Comparison of ENCODE assay signal across 10 mouse cellular contexts in the genomic region with DNA sequence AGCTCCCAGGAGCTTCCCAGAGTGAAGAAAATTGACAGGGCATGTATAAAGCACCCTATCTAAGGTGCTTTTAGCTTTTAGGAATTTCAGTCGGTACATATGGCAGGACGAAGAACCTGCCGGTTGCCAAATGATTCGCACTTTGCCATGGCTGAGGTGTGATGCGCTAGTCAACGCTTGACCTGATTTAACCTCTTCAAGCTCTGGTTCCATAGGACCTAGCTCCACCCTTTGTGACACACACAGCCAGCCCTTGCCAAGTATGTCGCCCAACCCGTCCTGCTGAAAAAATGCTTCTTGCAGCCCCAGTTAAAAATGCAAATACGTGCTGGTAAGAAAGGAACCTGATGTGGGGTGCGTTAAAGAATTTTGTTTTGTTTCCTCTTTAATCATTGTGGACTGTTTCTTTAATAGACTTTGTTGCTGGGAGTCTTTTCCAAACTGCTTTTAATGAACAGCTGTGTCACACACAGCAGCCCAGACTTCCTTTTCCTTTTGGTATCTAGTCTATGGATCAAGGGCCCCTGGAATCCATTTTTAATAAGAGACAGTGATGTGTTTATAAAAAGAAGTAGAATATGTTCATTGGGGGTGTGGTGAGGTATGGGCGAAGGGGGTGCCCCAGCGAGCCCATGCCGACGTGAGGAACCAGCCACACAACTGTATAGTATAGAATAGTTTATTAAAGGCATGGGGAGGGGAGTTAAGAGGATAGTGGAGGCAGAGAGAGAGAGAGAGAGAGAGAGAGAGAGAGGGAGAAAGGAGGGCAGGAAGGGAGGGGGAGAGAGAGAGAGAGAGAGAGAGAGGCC. TPM values are rescaled to one million over a fixed set of nuclear protein-coding genes. Genes with fewer than 3 reads are reported as not detected.
DNase-seq lines count a peak whose midpoint lies in the region; ATAC-seq and TF ChIP-seq lines count a peak whose summit lies in the region.
"Had no signal": no experiment of that assay in that cellular context is flagged by ENCODE, and none has a peak within 500 bp of the region (broad histone marks: within the 10 kb centered on the region; RNA-seq: fewer than 3 reads in every experiment).

No protein-coding gene starts in this region.

- no peak overlapping the region for H3K9ac ChIP-seq in midbrain, embryonic 12.5 days (replicated peaks)
- no peak overlapping the region for H3K9ac ChIP-seq in midbrain, embryonic 16.5 days (ENCODE audit: low read depth, low read length)
- H3K9ac ChIP-seq in hindbrain, postnatal 0 days (replicated peaks; ENCODE audit: low read length) = no peak overlapping the region
- H3K9ac ChIP-seq in neural tube, embryonic 13.5 days = no peak overlapping the region
- no peak overlapping the region for H3K9ac ChIP-seq in forebrain, embryonic 11.5 days (ENCODE audit: low read length)

- 81% methylated on average over 14 of the region's 14 CpGs for WGBS in midbrain, embryonic 12.5 days
- 83% methylated on average over 14 of the region's 14 CpGs for WGBS in midbrain, embryonic 16.5 days
- WGBS in hindbrain, postnatal 0 days = 77% methylated on average over 14 of the region's 14 CpGs
- WGBS in limb, embryonic 10.5 days = 81% methylated on average over 14 of the region's 14 CpGs
- WGBS in neural tube, embryonic 13.5 days = 73% methylated on average over 14 of the region's 14 CpGs
- 80% methylated on average over 14 of the region's 14 CpGs for WGBS in forebrain, embryonic 11.5 days

- H3K36me3 ChIP-seq in midbrain, embryonic 12.5 days = no peaks in the 10 kb centered on the region
- H3K36me3 ChIP-seq in midbrain, embryonic 16.5 days (ENCODE audit: control insufficient read depth, insufficient read depth, low read length) = no peaks in the 10 kb centered on the region
- H3K36me3 ChIP-seq in hindbrain, postnatal 0 days (ENCODE audit: insufficient read depth, low read length) = no peaks in the 10 kb centered on the region
- H3K36me3 ChIP-seq in limb, embryonic 10.5 days = peaks cover 4% of the 10 kb centered on the region
- no peaks in the 10 kb centered on the region for H3K36me3 ChIP-seq in neural tube, embryonic 13.5 days
- H3K36me3 ChIP-seq in forebrain, embryonic 11.5 days (ENCODE audit: control insufficient read depth, insufficient read depth, low read length) = no peaks in the 10 kb centered on the region

- no peaks in the 10 kb centered on the region for H3K9me3 ChIP-seq in midbrain, embryonic 12.5 days
- H3K9me3 ChIP-seq in midbrain, embryonic 16.5 days (replicated peaks; ENCODE audit: control insufficient read depth, low read length, poor library complexity, severe bottlenecking) = no peaks in the 10 kb centered on the region
- H3K9me3 ChIP-seq in hindbrain, postnatal 0 days (ENCODE audit: low read length) = no peaks in the 10 kb centered on the region
- H3K9me3 ChIP-seq in limb, embryonic 10.5 days (replicated peaks) = no peaks in the 10 kb centered on the region
- H3K9me3 ChIP-seq in neural tube, embryonic 13.5 days = no peaks in the 10 kb centered on the region
- H3K9me3 ChIP-seq in forebrain, embryonic 11.5 days (ENCODE audit: control insufficient read depth, low read length) = no peaks in the 10 kb centered on the region

- DNase-seq in hindbrain, postnatal 0 days (ENCODE audit: low spot score) = no peak
- DNase-seq in limb, embryonic 10.5 days (ENCODE audit: low spot score) = no peak
- DNase-seq in thymus, postnatal 14 days = no peak
- no peak for DNase-seq in left cerebral cortex, adult 18-20 months (ENCODE audit: low spot score in 2 of 2)
- no peak for DNase-seq in forebrain, embryonic 11.5 days (ENCODE audit: low spot score)

- H3K4me3 ChIP-seq in midbrain, embryonic 12.5 days = no peak overlapping the region
- no peak overlapping the region for H3K4me3 ChIP-seq in midbrain, embryonic 16.5 days (ENCODE audit: low read depth, low read length)
- no peak overlapping the region for H3K4me3 ChIP-seq in hindbrain, postnatal 0 days (ENCODE audit: low read length)
- H3K4me3 ChIP-seq in limb, embryonic 10.5 days = peak overlapping the region; percentile 30; the same call in 1 of the 2 replicates
- no peak overlapping the region for H3K4me3 ChIP-seq in neural tube, embryonic 13.5 days
- H3K4me3 ChIP-seq in forebrain, embryonic 11.5 days (ENCODE audit: low read depth, low read length) = no peak overlapping the region
- H3K4me3 ChIP-seq: erythroblast, embryonic 14.5 days had no signal

- H3K27ac ChIP-seq in midbrain, embryonic 12.5 days (replicated peaks) = no peak overlapping the region
- no peak overlapping the region for H3K27ac ChIP-seq in midbrain, embryonic 16.5 days (ENCODE audit: low read length)
- H3K27ac ChIP-seq in hindbrain, postnatal 0 days = no peak overlapping the region
- peak overlapping the region; percentile 75 for H3K27ac ChIP-seq in limb, embryonic 10.5 days
- no peak overlapping the region for H3K27ac ChIP-seq in neural tube, embryonic 13.5 days (replicated peaks)
- H3K27ac ChIP-seq in forebrain, embryonic 11.5 days (ENCODE audit: low read depth, low read length) = no peak overlapping the region

- H3K27me3 ChIP-seq in midbrain, embryonic 12.5 days = no peaks in the 10 kb centered on the region
- H3K27me3 ChIP-seq in midbrain, embryonic 16.5 days (ENCODE audit: control insufficient read depth, insufficient read depth, low read depth, low read length) = no peaks in the 10 kb centered on the region
- H3K27me3 ChIP-seq in hindbrain, postnatal 0 days (ENCODE audit: insufficient read depth, low read length) = no peaks in the 10 kb centered on the region
- no peaks in the 10 kb centered on the region for H3K27me3 ChIP-seq in limb, embryonic 10.5 days (ENCODE audit: low read depth, poor library complexity, severe bottlenecking)
- no peaks in the 10 kb centered on the region for H3K27me3 ChIP-seq in neural tube, embryonic 13.5 days
- H3K27me3 ChIP-seq in forebrain, embryonic 11.5 days (ENCODE audit: control insufficient read depth, insufficient read depth, low read length) = no peaks in the 10 kb centered on the region
- H3K27me3 ChIP-seq: Patski had no signal

- 0 out of 2 replicates have a peak overlapping the region, but pooled peaks have one; percentile 8 for H3K4me2 ChIP-seq in midbrain, embryonic 12.5 days (replicated peaks)
- H3K4me2 ChIP-seq in midbrain, embryonic 16.5 days (ENCODE audit: low read length) = no peak overlapping the region
- H3K4me2 ChIP-seq in hindbrain, postnatal 0 days (ENCODE audit: low read depth, low read length) = no peak overlapping the region
- H3K4me2 ChIP-seq in neural tube, embryonic 13.5 days = peak overlapping the region; percentile 36
- H3K4me2 ChIP-seq in forebrain, embryonic 11.5 days (ENCODE audit: low read depth, low read length, severe bottlenecking) = no peak overlapping the region

- no peak for ATAC-seq in midbrain, embryonic 12.5 days (ENCODE audit: low FRiP score, low read depth)
- ATAC-seq in midbrain, embryonic 16.5 days = no peak
- ATAC-seq in hindbrain, postnatal 0 days = 0 out of 2 replicates have a peak, but pooled peaks have one; percentile 4
- ATAC-seq in neural tube, embryonic 13.5 days (ENCODE audit: low read depth) = no peak
- ATAC-seq in forebrain, embryonic 11.5 days (replicated peaks; ENCODE audit: low FRiP score) = no peak
- ATAC-seq: Patski had no signal

- no peak for TF ChIP-seq CTCF in hindbrain, postnatal 0 days (IDR thresholded peaks at IDR 0.05; ENCODE audit: low read depth)

- peaks cover 3% of the 10 kb centered on the region; the same call in 1 of the 2 replicates for H3K4me1 ChIP-seq in midbrain, embryonic 12.5 days
- H3K4me1 ChIP-seq in midbrain, embryonic 16.5 days (ENCODE audit: control insufficient read depth, insufficient read depth, low read length) = no peaks in the 10 kb centered on the region
- H3K4me1 ChIP-seq in hindbrain, postnatal 0 days (ENCODE audit: insufficient read depth, low read length) = no peaks in the 10 kb centered on the region
- peaks cover 28% of the 10 kb centered on the region for H3K4me1 ChIP-seq in limb, embryonic 10.5 days
- H3K4me1 ChIP-seq in neural tube, embryonic 13.5 days (replicated peaks) = peaks cover 5% of the 10 kb centered on the region
- no peaks in the 10 kb centered on the region; the same call in 1 of the 2 replicates for H3K4me1 ChIP-seq in forebrain, embryonic 11.5 days (replicated peaks; ENCODE audit: control insufficient read depth, insufficient read depth, low read length)

RNA-seq across cellular contexts. Expression of gene Cpm, which starts 34.0 kb away (rescaled TPM):
- polyA plus RNA-seq in midbrain, embryonic 12.5 days (2016; fragmentation: Nextera tagmentation; extraction: Ambion mirVana) = 3.7 and 4.2 TPM in 2 replicates
- polyA plus RNA-seq in midbrain, embryonic 16.5 days (2015; fragmentation: Nextera tagmentation; extraction: Ambion mirVana) = 13.5 and 14.3 TPM in 2 replicates
- 0.75 and 2.4 TPM in 2 replicates for total RNA-seq in hindbrain, postnatal 0 days (2014; rRNA removed)
- 2.3 and 3.1 TPM in 2 replicates for polyA plus RNA-seq in hindbrain, postnatal 0 days (2015; fragmentation: Nextera tagmentation; extraction: Ambion mirVana)
- polyA plus RNA-seq in limb, embryonic 10.5 days (2016; fragmentation: Nextera tagmentation; extraction: Ambion mirVana) = 22.5 and 31.5 TPM in 2 replicates
- 6.2 and 6.9 TPM in 2 replicates for polyA plus RNA-seq in neural tube, embryonic 13.5 days (2015; fragmentation: Nextera tagmentation; extraction: Ambion mirVana)
- total RNA-seq in left cerebral cortex, adult 18-20 months (2021) = 1 to 10 TPM; 4.2 TPM
- polyA plus RNA-seq in forebrain, embryonic 11.5 days (2014; fragmentation: Nextera tagmentation; extraction: Ambion mirVana) = 4.1 and 5.0 TPM in 2 replicates
- polyA plus RNA-seq: erythroblast, embryonic 14.5 days had no signal

RNA-seq across cellular contexts. Expression of gene Mdm2, which starts 47.3 kb away (rescaled TPM):
- polyA plus RNA-seq in midbrain, embryonic 12.5 days (2016; fragmentation: Nextera tagmentation; extraction: Ambion mirVana) = 74.5 and 83.8 TPM in 2 replicates
- polyA plus RNA-seq in midbrain, embryonic 16.5 days (2015; fragmentation: Nextera tagmentation; extraction: Ambion mirVana) = 53.1 and 55.7 TPM in 2 replicates
- 28.9 and 47.8 TPM in 2 replicates for total RNA-seq in hindbrain, postnatal 0 days (2014; rRNA removed)
- polyA plus RNA-seq in hindbrain, postnatal 0 days (2015; fragmentation: Nextera tagmentation; extraction: Ambion mirVana) = 24.6 and 26.7 TPM in 2 replicates
- polyA plus RNA-seq in limb, embryonic 10.5 days (2016; fragmentation: Nextera tagmentation; extraction: Ambion mirVana) = 56.3 and 62.4 TPM in 2 replicates
- polyA plus RNA-seq in neural tube, embryonic 13.5 days (2015; fragmentation: Nextera tagmentation; extraction: Ambion mirVana) = 52.5 and 66.2 TPM in 2 replicates
- total RNA-seq in left cerebral cortex, adult 18-20 months (2021) = 10 to 100 TPM; 53.5 to 56.2 TPM
- polyA plus RNA-seq in forebrain, embryonic 11.5 days (2014; fragmentation: Nextera tagmentation; extraction: Ambion mirVana) = 75.9 and 91.6 TPM in 2 replicates

Comparison
In these comparisons a context has a peak if more than half of its experiments do, and no peak if none do; other contexts are left out.
1. H3K4me2 ChIP-seq: peak in midbrain, embryonic 12.5 days (single experiment) and neural tube, embryonic 13.5 days (single experiment); none in midbrain, embryonic 16.5 days (single experiment), hindbrain, postnatal 0 days (single experiment) and forebrain, embryonic 11.5 days (single experiment).